Mouse (Mus musculus) MEL (cell line): ENCODE data around the gene Prpsap1. TPM values are rescaled to one million over a fixed set of nuclear protein-coding genes. Genes with fewer than 3 reads are reported as not detected.

Source experiments
- DNase-seq: peaks from one replicate; pipeline ENCODE4 v3.0.0; 2011; ENCODE audit warnings: low read depth, low spot score
- H3K27ac ChIP-seq: 2 replicates; pipeline ENCODE4 v1.5.1; 2012; ENCODE audit warnings: low read depth, mild to moderate bottlenecking, control low read depth, low read length, moderate library complexity; ENCODE audit not compliant: control insufficient read depth
- H3K27me3 ChIP-seq, 2 experiments: fragments of 150-350 bp in 1 of 2; sonication (generic) in 1 of 2; 2 replicates each; pipeline ENCODE4 v1.6.1; 2012; ENCODE audit warnings: low read length in 2 of 2, mild to moderate bottlenecking in 2 of 2, improper control_type of control experiment in 1 of 2, moderate library complexity in 1 of 2; ENCODE audit not compliant: insufficient read depth in 2 of 2, control insufficient read depth in 1 of 2
- H3K36me3 ChIP-seq, 2 experiments: 2 replicates each; pipeline ENCODE4 v1.6.1; 2012 to 2014; ENCODE audit warnings: low read length in 2 of 2, improper control_type of control experiment in 1 of 2, inconsistent platforms in 1 of 2, mild to moderate bottlenecking in 1 of 2; ENCODE audit not compliant: insufficient read depth in 2 of 2, control insufficient read depth in 1 of 2
- H3K4me1 ChIP-seq, 2 experiments: fragments of 150-350 bp in 1 of 2; sonication (generic) in 1 of 2; 2 replicates each; pipeline ENCODE4 v1.6.1; 2012; ENCODE audit warnings: low read length in 2 of 2, improper control_type of control experiment in 1 of 2, mild to moderate bottlenecking in 1 of 2; ENCODE audit not compliant: insufficient read depth in 2 of 2, control insufficient read depth in 1 of 2
- H3K4me3 ChIP-seq, 2 experiments: fragments of 150-350 bp in 1 of 2; sonication (generic) in 1 of 2; 2 replicates each; pipeline ENCODE4 v1.5.1; 2012; ENCODE audit warnings: low read depth in 2 of 2, low read length in 2 of 2, mild to moderate bottlenecking in 2 of 2, moderate library complexity in 2 of 2, control low read depth in 1 of 2, improper control_type of control experiment in 1 of 2; ENCODE audit not compliant: control insufficient read depth in 1 of 2, insufficient read depth in 1 of 2
- H3K79me2 ChIP-seq: 2 replicates; pipeline ENCODE4 v1.6.1; 2012; ENCODE audit warnings: mild to moderate bottlenecking, low read length, moderate library complexity; ENCODE audit not compliant: control insufficient read depth, poor library complexity, insufficient read depth
- H3K9ac ChIP-seq: 2 replicates; pipeline ENCODE4 v1.6.1; 2012; ENCODE audit warnings: low read depth, mild to moderate bottlenecking, control low read depth, low read length, moderate library complexity; ENCODE audit not compliant: control insufficient read depth, poor library complexity, severe bottlenecking
- H3K9me3 ChIP-seq: fragments of 150-350 bp; sonication (generic); replicated peaks from 2 replicates; pipeline ENCODE4 v1.6.1; 2012; ENCODE audit warnings: mild to moderate bottlenecking, low read length, improper control_type of control experiment, moderate library complexity; ENCODE audit not compliant: insufficient read depth
- CTCF ChIP-seq, 3 experiments: IDR thresholded peaks in 2 of 3; conservative IDR thresholded peaks in 1 of 3; 2 replicates each; pipeline ENCODE4 v1.5.1; 2011 to 2012; ENCODE audit warnings: low read length in 3 of 3, low read depth in 2 of 3, mild to moderate bottlenecking in 2 of 3, improper control_type of control experiment in 1 of 3, inconsistent platforms in 1 of 3, mixed read lengths in 1 of 3, moderate library complexity in 1 of 3; ENCODE audit not compliant: control insufficient read depth in 1 of 3, insufficient read depth in 1 of 3, poor library complexity in 1 of 3, severe bottlenecking in 1 of 3
- ELF1 ChIP-seq: IDR thresholded peaks from 2 replicates; pipeline ENCODE4 v1.6.1; 2014; ENCODE audit warnings: low read depth, mild to moderate bottlenecking, inconsistent platforms, low read length, improper control_type of control experiment, moderate library complexity
- GABPA ChIP-seq: IDR thresholded peaks from 2 replicates; pipeline ENCODE4 v1.6.1; 2012; ENCODE audit warnings: low read depth, mild to moderate bottlenecking, inconsistent platforms, low read length, improper control_type of control experiment, moderate library complexity
- JUND ChIP-seq: IDR thresholded peaks from 2 replicates; pipeline ENCODE4 v1.6.1; 2011; ENCODE audit warnings: low read depth, mild to moderate bottlenecking, improper control_type of control experiment, low read length
- KAT2A ChIP-seq: conservative IDR thresholded peaks from 2 replicates; pipeline ENCODE4 v1.6.1; 2012; ENCODE audit warnings: low read depth, low read length, improper control_type of control experiment, inconsistent platforms
- MEF2A ChIP-seq: IDR thresholded peaks from 2 replicates; pipeline ENCODE4 v1.6.1; 2014; ENCODE audit warnings: low read depth, mild to moderate bottlenecking, inconsistent platforms, low read length, improper control_type of control experiment; ENCODE audit not compliant: poor library complexity, insufficient replicate concordance, severe bottlenecking; ENCODE audit errors: extremely low read depth
- MXI1 ChIP-seq: IDR thresholded peaks from 2 replicates; pipeline ENCODE4 v1.6.1; 2011; ENCODE audit warnings: mild to moderate bottlenecking, low read depth, low read length, improper control_type of control experiment
- MYB ChIP-seq: IDR thresholded peaks from 2 replicates; pipeline ENCODE4 v1.6.1; 2011; ENCODE audit warnings: mild to moderate bottlenecking, low read depth, low read length, improper control_type of control experiment
- MYC ChIP-seq: IDR thresholded peaks from 2 replicates; pipeline ENCODE4 v1.6.1; 2011; ENCODE audit warnings: low read depth, mild to moderate bottlenecking, low read length, improper control_type of control experiment, moderate library complexity
- NRF1 ChIP-seq: IDR thresholded peaks from 2 replicates; pipeline ENCODE4 v1.6.1; 2014; ENCODE audit warnings: low read depth, mild to moderate bottlenecking, inconsistent platforms, low read length, improper control_type of control experiment, moderate library complexity; ENCODE audit not compliant: poor library complexity, insufficient read depth, severe bottlenecking
- POLR2A ChIP-seq, 2 experiments: IDR thresholded peaks; 2 replicates each; pipeline ENCODE4 v1.6.1; 2011 to 2012; ENCODE audit warnings: low read length in 2 of 2, mild to moderate bottlenecking in 2 of 2, control low read depth in 1 of 2, improper control_type of control experiment in 1 of 2, low read depth in 1 of 2, moderate library complexity in 1 of 2; ENCODE audit not compliant: control insufficient read depth in 1 of 2, insufficient read depth in 1 of 2, poor library complexity in 1 of 2
- POLR2AphosphoS2 ChIP-seq: IDR thresholded peaks from 2 replicates; pipeline ENCODE4 v1.6.1; 2011; ENCODE audit warnings: low read length, improper control_type of control experiment
- POLR2AphosphoS5 ChIP-seq: IDR thresholded peaks from 2 replicates; pipeline ENCODE4 v1.6.1; 2012; ENCODE audit warnings: low read depth, borderline replicate concordance, mild to moderate bottlenecking, inconsistent platforms, low read length, moderate library complexity, mixed read lengths
- SIN3A ChIP-seq: IDR thresholded peaks from 2 replicates; pipeline ENCODE4 v1.6.1; 2012; ENCODE audit warnings: low read length, improper control_type of control experiment, inconsistent platforms
- TAL1 ChIP-seq: IDR thresholded peaks from 2 replicates; pipeline ENCODE4 v1.6.1; 2012; ENCODE audit warnings: mild to moderate bottlenecking, inconsistent platforms, low read length, moderate library complexity, mixed read lengths
- TBP ChIP-seq: IDR thresholded peaks from 2 replicates; pipeline ENCODE4 v1.8.0; 2011; ENCODE audit warnings: low read depth, low read length, improper control_type of control experiment
- USF2 ChIP-seq, 2 experiments: IDR thresholded peaks; 2 replicates each; pipeline ENCODE4 v1.6.1; 2011 to 2012; ENCODE audit warnings: improper control_type of control experiment in 2 of 2, low read length in 2 of 2, borderline replicate concordance in 1 of 2, inconsistent platforms in 1 of 2, low read depth in 1 of 2, mild to moderate bottlenecking in 1 of 2; ENCODE audit not compliant: insufficient read depth in 1 of 2
- ZNF384 ChIP-seq: IDR thresholded peaks from 2 replicates; pipeline ENCODE4 v1.6.1; 2012; ENCODE audit warnings: low read depth, mild to moderate bottlenecking, inconsistent platforms, low read length, improper control_type of control experiment
- polyA plus RNA-seq, 2 experiments: library from polyadenylated mRNA; stranded (reverse) in 1 of 2; unstranded in 1 of 2; fragments of >175 nt in 1 of 2; fragments of >200 nt in 1 of 2; gene quantifications; 2 replicates each; pipeline versions ENCODE4 v1.2.1 to v1.2.4; 2012; ENCODE audit warnings: low replicate concordance in 2 of 2, low read depth in 1 of 2; ENCODE audit not compliant: insufficient read length in 2 of 2, insufficient read depth in 1 of 2, missing spikeins in 1 of 2
- total RNA-seq: library from RNA; depleted of rRNA; stranded (reverse); fragments of 300-350 nt; gene quantifications from 2 replicates; pipeline ENCODE4 v1.2.3, GENCODE M21; 2012

The Prpsap1 gene
- total and polyA plus RNA-seq, 3 experiments, result 112 to 155 TPM; not detected in 1

- no peak overlapping the region for H3K4me3 ChIP-seq
- no peaks in the 10 kb centered on the region for H3K9me3 ChIP-seq
- H3K79me2 ChIP-seq, result no peaks in the 10 kb centered on the region
- TF ChIP-seq ZNF384, result no peak
- no peak for TF ChIP-seq TAL1
- TF ChIP-seq MYB, result no peak
- TF ChIP-seq POLR2A (IDR thresholded peaks at IDR 0.05; ENCODE audit: control insufficient read depth in 1 of 2, insufficient read depth in 1 of 2, low read depth in 1 of 2, low read length in 2 of 2, poor library complexity in 1 of 2), result no peak
- no peak for TF ChIP-seq MYC
- TF ChIP-seq JUND, result no peak
- no peak for TF ChIP-seq ELF1
- TF ChIP-seq NRF1, result no peak
- TF ChIP-seq MXI1, result no peak
- no peak for TF ChIP-seq TBP
- TF ChIP-seq USF2 (IDR thresholded peaks at IDR 0.05; ENCODE audit: borderline replicate concordance in 1 of 2, insufficient read depth in 1 of 2, low read depth in 1 of 2, low read length in 2 of 2), result no peak
- TF ChIP-seq GABPA, result no peak
- no peak for TF ChIP-seq KAT2A
- TF ChIP-seq POLR2AphosphoS5, result no peak
- no peak for TF ChIP-seq SIN3A
- peaks cover 0 to 3% of the 10 kb centered on the region in 2 experiments; a peak in 3 of 4 replicates for H3K36me3 ChIP-seq
- no peak overlapping the region for H3K9ac ChIP-seq
- no peak for DNase-seq
- no peaks in the 10 kb centered on the region for H3K27me3 ChIP-seq
- peaks cover 2 to 7% of the 10 kb centered on the region in 2 experiments; a peak in 3 of 4 replicates for H3K4me1 ChIP-seq
- H3K27ac ChIP-seq, result no peak overlapping the region
These were observed 51.7 kb downstream of the Prpsap1 start for GRCm38 (mm10) chr11:116442129-116442866.

- TF ChIP-seq POLR2AphosphoS2, result peak; percentile 61; the same call in 1 of the 2 replicates
- TF ChIP-seq CTCF (IDR thresholded peaks at IDR 0.05 in 2 of 3, conservative IDR thresholded peaks at IDR 0.05 in 1 of 3; ENCODE audit: control insufficient read depth in 1 of 3, insufficient read depth in 1 of 3, low read depth in 2 of 3, low read length in 3 of 3, poor library complexity in 1 of 3, severe bottlenecking in 1 of 3), result no peak
- TF ChIP-seq MEF2A, result no peak
- H3K4me1 ChIP-seq, result peaks cover 12 to 24% of the 10 kb centered on the region in 2 experiments
- no peaks in the 10 kb centered on the region for H3K9me3 ChIP-seq
- H3K4me3 ChIP-seq, result no peak overlapping the region
- DNase-seq, result peak; percentile 53
- no peaks in the 10 kb centered on the region; the same call in 1 of the 2 replicates for H3K79me2 ChIP-seq
- H3K27ac ChIP-seq, result no peak overlapping the region
- H3K27me3 ChIP-seq, result no peaks in the 10 kb centered on the region
- no peak overlapping the region for H3K9ac ChIP-seq
- peaks cover 0 to 19% of the 10 kb centered on the region in 2 experiments; a peak in 3 of 4 replicates for H3K36me3 ChIP-seq
These were observed 53.5 kb downstream of the Prpsap1 start for GRCm38 (mm10) chr11:116440408-116441068.
